Mouse (Mus musculus) bone marrow macrophage, adult 2 months (primary cell): ENCODE results near the gene Fbh1.

ENCODE experiments used
- CTCF ChIP-seq: IDR thresholded peaks from 2 replicates; pipeline ENCODE4 v1.5.1; 2012; ENCODE audit warnings: low read depth, mild to moderate bottlenecking, low read length, moderate library complexity
- POLR2A ChIP-seq: IDR thresholded peaks from 2 replicates; pipeline ENCODE4 v1.6.1; 2012; ENCODE audit warnings: mild to moderate bottlenecking, low read depth, low read length, borderline replicate concordance

DNA sequence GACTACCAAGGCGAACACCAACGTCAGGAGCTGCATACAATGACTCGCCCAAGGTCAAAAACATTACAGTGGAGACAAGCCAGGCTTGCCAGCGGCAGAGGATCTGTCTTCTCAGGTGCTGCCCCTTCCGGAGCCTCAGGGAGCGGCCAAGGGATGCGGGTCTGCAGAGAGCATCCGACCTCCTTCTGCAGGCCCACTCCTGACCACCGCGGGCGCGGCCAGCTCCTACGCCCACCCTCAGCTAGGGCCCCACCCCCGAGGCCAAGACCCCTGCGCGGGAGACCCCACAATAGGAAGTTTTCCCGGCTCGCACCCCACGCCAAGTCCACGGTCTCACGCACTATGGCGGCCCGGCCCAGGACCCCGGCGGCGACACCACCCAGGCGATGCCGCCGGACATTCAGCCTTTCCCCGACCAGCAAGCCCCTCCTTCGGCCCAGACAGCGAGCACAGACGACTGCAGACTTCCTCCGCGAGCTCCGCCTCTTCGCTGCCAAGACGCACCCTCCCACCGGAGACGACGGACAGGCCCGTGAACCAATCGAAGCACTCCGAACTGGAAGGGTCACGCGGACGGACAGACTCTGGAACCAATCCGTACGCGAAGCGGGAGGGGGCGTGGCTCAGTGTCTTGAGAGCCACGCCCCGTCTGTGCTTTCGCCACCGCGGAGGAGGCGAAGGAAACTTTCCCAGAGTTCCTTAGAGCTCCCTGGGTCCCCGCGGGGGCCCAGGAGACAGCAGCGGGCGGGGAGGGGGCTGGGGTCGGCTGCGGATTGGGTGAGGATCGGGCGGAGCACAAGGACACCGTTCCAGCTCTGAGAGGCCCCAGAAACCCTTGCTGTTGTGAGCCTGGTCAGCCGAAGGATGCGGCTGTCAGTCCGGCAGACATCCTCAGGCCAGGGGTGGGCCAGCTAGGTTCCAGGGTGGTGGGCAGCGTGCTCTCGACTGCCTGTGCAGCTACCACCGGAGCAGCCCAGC lies at the start of gene Fbh1, which contains the start of gene Ankrd16:
- TF ChIP-seq CTCF (no peak), POLR2A (no peak)
